Mouse (Mus musculus) left cerebral cortex, adult 18-20 months (tissue): Measurements from ENCODE around the gene Poc1a. TPM values are rescaled to one million over a fixed set of nuclear protein-coding genes. Genes with fewer than 3 reads are reported as not detected.
A peak's percentile ranks its signal among the peaks of the same experiment; 100 is the strongest.

Experiments
- DNase-seq, 2 experiments: peaks; one replicate each; pipeline ENCODE4 v3.0.0; 2021 to 2022; ENCODE audit warnings: low spot score in 2 of 2, mixed read lengths in 1 of 2
- total RNA-seq, 2 experiments: library from RNA; stranded (reverse); gene quantifications; 2 replicates each; pipeline ENCODE4 v1.2.3; 2021

Poc1a gene
- total RNA-seq, 2 experiments from 2014 or later = 14.8 to 16.1 TPM

- no peak for DNase-seq
Measured at GRCm38 (mm10) chr9:106328772-106329511, 48.1 kb downstream of the Poc1a start.

DNA sequence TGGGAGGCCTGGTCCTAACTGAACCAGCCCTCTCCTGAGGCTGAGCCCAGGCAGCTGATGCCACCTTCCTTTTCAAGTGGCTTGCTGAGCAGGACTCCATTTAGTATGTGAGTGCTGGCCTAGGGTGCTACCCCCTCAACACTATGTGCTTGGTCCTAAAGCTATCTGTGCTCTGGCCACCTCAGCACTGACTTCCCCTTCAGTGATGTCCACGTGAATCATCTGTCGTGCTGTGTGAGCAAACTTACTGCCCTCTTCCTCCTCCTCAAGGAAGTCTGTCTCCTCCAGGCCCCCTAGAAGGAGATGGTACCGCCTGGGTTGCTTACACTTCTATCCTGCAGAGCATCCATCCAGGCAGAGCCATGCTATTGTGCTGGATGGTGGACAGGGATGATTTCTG lies 51.9 kb downstream of the Poc1a start:
- DNase-seq = no peak

- DNase-seq = peak in 1 of 2 experiments; percentile 59
Measured at GRCm38 (mm10) chr9:106337620-106338019, 56.8 kb downstream of the Poc1a start.

DNA sequence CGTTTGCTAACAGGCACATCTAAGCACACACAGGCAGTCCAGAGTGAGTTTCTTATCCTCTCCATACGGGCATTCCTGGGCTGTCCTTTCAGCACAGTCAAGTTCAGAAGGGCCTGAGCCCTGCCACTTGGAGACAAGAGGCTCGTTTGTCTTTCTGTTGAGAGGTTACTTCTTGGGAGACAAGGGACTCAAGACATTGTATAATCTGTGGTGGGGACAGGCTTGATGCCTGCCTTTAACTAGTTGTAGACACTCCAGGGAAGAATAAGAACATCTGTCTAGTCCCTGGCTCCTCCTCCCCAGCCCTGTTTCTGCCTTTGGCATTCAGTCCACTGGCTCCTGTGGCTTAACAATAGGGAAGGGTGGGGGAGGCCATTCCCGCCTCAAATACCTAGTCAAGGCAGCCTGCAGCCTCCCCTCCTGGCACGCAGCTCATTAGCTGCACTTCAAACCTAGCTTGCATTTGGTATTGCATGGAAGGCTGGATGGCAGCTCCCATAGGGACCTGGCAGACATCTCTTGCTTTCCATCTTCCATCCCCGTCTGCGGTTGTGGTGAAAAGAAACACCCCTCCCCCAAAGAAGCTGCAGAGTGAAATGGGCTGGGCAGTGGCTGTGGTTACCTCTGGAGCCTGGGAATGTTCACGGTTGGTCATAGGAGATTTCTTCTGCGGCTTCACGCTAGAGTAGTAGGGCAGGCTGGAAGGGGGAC lies 57.8 kb downstream of the Poc1a start:
- no peak for DNase-seq

- no peak for DNase-seq
Measured at GRCm38 (mm10) chr9:106339173-106339558, 58.3 kb downstream of the Poc1a start.

DNA sequence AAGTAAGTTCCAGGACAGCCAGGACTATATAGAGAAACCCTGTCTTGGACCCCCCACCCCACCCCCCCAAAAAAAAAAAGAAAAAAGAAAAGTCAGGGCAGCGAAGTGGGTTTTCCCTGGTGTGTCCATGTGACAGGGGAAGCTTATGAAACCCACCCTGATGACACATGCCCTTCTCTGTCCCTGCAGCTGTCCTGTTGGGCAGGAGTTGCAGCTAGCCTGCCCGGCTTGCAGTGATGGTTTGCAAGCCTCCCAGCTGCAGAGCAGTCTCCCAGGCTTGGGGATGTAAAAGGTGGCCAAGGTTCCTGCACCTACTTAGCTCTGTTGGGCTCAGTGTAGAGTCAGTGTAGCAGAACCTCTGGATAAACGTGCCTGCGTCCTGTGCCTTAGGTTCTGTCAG lies 58.9 kb downstream of the Poc1a start:
- DNase-seq = no peak

DNA sequence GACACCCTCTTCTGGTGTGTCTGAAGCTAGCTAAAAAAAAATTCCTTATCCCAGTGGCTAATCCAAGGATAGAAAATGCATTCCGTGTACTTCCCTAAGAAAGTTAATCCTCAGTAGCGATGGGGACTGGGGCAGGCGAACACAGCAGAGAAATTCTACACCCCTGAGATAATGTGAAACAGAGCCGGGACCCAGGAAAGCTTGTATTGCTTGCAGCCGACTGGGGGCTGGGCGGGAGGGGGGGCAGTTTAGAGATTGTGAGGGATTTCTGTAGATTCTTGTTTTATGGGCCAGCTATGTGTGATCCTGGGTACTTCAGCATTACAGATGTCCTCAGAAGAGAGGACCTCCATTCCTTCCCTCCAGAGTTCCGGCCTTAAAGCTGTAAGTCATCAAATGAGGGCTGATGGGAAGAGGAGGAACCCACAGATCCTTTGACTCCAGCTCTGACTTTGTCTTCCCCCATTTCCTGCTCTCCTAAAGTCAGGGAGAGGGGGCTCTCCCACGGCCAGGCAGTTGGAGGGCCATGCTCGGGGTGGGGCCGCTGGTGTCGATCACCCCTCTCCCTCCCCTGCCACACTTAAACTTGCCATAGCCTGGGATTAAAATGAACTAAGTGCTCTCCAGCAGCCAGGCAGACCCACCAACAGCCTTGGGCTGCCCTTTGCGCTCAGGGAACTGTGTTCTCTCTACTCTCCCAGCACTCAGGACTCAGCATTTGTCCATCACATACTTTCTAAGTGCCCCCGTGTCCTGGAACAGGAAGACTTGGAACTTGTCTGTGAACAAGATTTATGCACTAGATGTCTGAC lies 59.8 kb downstream of the Poc1a start:
- DNase-seq = no peak

DNA sequence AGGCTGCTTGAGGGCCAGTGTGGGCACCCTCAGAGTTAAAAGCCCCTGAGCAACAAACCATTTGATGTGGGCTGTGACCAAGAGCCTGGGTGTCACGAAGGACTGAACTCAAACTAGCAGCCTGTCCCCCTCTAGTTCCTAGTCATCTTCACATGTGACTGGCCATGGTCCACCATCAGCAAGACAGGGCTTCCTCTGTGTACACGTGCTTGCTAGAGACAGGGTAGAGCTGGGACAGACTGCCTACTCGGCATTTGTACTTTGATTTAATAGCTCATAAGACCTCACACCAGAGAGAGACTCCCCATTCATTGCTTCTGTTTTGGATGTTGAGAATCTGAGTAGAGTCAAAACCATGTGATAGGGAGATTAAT lies 60.4 kb downstream of the Poc1a start:
- DNase-seq = no peak

DNA sequence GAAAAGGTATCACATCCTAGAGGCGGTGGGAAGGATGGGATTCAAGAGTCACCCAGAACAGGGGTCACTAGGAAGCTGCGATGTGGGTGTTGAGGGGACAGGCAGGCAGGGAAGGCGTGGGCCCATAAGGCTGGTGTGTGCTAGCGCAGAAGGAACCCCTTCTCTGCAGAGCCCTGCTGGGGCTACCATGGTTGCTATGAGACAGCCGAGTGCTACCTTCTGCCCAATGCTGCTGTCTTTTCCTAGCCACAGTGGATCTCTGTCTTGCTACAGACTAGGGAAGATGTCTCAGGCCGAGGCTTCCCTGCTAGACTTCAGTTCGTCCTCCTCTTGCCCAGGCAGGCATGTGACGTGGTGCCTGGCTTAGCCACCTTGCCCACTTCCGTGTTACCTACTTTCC lies 61.7 kb downstream of the Poc1a start:
- no peak for DNase-seq

DNA sequence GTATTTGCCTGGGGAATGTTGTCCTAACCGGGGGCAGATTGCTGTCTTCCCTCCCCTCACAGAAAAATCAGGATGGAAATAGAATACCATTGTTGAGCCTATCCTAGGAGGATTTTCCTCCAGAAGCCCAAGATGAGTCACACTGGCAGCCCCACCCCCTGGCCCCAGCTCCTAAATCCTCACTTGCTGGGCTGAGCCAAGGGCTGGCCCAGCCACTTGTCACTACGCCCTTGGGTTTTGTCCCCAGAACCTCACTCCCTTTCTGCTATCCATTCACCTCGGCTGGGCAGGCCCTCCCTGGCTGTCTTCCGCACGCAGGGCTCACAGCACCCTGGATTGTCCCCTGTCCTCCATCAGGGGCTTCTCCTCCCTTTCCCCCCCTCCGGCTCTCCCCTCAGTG lies 64.3 kb downstream of the Poc1a start:
- DNase-seq = peak; percentile 59 to 69

GRCm38 (mm10) chr9:106345630-106346029 lies 64.8 kb downstream of the Poc1a start:
- no peak for DNase-seq

DNA sequence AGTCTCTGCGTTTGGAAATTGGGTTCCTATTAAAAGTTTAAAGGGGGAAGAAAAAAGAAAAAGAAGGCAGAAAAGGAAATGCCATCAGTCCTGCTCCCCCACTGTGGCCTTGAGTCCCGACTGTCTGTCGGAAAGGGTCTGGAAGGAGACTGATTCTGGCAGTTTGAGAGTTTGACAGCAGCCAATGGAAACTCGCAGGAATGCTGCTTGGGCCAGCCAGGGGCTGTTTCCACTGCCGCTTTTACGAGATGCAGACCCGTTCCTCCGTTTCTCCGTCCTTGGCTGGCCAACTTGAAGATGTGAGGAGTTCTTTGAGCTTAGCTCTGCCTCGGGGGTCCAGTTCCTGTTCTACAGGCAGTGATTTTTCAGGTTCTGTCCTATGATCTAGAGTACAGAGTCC lies 67.4 kb downstream of the Poc1a start:
- no peak for DNase-seq

DNA sequence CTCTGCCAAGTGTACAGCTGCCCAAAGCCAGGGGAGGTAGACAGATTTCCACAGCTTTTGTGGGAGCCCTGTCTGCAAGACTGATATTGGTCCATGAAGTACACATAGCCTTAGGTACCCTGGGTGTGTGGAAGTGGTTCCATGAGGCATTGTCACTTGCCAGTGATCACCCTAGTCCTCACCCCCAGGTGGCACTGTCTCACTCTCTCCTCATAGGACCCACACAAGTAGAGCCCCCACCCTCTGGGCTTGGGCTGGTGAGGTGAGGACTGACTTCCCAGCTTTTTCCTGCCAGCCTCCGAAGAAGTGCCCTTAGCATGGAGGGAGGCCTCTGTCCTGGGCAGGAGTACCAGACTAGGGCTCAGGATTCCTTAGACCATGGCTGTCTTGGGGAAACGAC lies 68.2 kb downstream of the Poc1a start:
- DNase-seq = peak in 1 of 2 experiments; percentile 56

- DNase-seq = no peak
Measured at GRCm38 (mm10) chr9:106351178-106351577, 70.3 kb downstream of the Poc1a start.

DNA sequence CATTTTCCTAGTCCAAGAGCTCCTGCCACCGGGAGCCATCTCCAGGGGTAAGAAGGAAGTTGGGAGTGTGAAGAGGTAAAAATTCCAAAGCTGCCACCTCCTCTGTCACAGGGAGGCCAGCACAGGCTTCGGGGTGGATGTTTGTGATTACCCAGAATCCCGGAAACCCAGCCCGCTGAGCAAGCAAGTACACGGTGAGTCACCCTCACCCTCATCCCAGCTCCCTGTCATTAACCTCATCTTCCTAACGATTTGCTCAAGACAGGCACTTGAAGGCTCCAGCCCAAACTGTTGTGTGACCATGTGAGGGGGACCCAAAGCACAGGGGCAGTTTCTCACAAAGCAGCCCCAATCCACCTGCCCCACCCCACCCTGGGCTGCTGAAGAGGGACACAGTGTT lies 72.9 kb downstream of the Poc1a start:
- DNase-seq = no peak

DNA sequence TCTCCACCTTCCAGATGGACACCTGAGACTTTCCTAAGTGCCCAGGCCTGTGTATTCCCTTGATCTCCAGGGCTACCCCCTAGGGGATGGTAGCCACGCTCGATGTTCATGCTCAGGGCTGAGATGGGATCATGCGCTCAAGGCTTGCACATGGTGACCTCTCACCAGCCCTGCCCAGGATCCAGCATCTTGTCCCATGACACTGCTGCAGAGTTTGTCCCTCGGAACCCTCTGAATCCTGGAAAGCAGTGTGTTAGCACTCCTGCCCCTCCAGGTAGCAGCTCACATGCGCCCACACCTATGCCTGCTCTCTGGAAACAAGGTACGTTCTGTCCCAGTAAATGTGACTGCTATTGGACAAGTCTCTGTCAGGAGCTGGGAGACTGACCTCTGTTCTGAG lies 73.9 kb downstream of the Poc1a start:
- no peak for DNase-seq

GRCm38 (mm10) chr9:106355217-106355974 lies 74.5 kb downstream of the Poc1a start:
- no peak for DNase-seq

DNA sequence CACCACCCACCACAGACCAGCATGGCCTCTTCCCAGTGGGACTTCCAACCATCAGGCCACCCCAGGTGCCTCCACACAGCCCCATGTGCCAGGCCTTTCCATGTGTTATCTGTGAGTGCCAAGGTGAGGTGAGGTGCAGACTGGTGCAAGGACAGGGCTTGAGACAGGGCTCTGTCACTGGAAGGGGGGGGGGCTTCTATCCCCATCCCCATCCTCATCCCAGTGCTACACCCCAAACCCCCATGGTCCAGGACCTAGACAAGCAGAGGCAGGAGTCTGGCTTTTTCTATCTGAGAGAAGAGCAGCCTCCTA lies 75.1 kb downstream of the Poc1a start:
- no peak for DNase-seq

GRCm38 (mm10) chr9:106356323-106356844 lies 75.5 kb downstream of the Poc1a start:
- DNase-seq = no peak

DNA sequence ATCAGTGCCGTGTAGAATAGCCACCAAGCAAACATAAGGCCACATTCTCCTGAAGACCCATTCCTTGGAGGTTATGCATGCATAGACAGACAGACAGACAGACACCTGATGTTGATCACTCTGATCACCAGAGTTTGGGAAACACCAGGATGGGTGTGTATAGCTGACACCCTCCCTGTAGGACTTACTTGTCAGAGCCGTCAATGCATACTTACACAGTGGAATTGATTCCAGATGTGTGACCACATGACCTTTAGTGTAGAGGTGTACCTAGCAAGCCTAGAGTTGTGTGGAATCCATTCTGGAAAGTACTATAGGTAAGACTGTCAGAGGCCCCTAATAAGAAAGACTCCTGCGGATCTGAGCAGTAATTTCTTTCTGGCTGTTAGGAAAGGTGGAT lies 76.3 kb downstream of the Poc1a start:
- no peak for DNase-seq

GRCm38 (mm10) chr9:106359297-106359696 lies 78.4 kb downstream of the Poc1a start:
- DNase-seq = no peak
